Mouse (Mus musculus) CD4-positive, CD25-positive, alpha-beta regulatory T cell, adult 2 months (primary cell): Measurements from ENCODE around the gene Macrod1.
A peak's percentile ranks its signal among the peaks of the same experiment; 100 is the strongest.

Source experiments
- DNase-seq: peaks from one replicate; pipeline ENCODE4 v3.0.0-alpha.2; 2012; ENCODE audit warnings: low read depth, low spot score

The Macrod1 gene

DNA sequence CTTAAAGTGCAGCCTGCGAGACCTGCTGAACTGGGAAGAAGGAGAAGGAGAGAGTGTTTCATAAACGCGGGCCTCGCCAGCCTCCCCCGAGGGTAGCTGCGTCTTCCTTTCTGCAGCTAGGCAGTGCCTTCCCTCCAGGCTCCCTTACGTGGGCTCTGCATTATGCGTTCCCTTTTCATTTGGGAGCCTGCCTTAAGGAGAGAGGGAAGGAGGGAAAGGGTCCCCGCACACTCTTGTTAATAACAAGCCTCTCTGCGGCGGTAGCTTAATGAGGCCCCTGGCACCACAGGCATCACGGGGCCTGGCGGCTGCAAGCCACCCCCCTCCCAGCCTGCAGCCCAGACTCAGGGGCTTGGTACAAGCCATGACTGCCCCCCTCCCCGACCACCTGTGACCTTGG is 57.0 kb downstream of the Macrod1 start:
- DNase-seq: no peak

DNA sequence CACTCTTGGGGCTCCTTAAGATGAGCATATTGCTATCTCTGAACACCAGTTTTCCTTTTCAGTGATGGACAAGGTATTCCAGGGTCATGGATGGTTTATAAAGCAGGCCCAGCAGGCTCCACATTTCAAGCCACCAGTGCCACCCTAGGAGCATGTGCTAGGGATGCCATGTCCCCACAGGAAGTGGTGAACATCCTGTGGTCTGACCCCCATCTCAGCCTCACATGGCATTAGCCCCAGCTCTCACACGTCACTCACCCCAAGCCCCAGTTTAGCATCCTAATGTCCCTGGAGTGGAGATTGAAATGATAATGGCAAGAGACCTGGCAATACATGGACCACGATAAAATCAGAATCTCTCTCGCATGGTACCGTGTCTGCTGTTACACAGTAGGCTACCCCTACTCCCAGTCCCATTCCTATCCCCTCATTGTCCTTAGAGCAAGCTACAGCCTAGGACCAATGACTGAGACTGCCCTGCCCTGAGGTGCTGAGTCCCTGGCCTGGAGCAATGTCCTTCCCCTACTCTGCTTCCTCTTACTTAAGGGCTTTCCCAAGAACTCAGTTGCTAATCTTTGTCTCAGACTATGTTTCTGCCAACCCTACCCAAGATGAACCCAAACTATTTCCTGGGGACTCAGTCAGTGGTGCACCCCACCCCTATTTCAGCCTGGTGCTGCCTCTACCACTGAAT is 59.6 kb downstream of the Macrod1 start:
- DNase-seq: peak; percentile 12

DNA sequence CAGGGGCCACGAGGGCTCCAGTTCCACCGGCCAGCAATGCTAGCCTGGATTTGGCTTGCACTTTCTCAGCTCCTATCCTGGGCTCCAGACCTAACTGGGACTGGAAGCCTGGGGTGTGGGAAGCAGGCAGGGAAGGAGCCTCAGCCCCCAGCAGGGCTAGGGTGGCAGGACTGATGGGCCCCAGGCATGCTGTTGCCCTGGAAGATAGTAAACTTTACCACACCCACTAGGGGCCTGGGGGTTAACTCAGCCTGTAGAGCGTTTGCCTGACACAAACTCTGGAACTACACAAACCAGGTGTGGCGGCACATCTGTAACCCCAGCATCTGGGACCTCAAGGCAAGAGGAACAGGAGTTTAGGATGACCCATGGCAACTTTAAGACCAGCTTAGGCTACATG is 60.5 kb downstream of the Macrod1 start:
- peak; percentile 6 for DNase-seq

DNA sequence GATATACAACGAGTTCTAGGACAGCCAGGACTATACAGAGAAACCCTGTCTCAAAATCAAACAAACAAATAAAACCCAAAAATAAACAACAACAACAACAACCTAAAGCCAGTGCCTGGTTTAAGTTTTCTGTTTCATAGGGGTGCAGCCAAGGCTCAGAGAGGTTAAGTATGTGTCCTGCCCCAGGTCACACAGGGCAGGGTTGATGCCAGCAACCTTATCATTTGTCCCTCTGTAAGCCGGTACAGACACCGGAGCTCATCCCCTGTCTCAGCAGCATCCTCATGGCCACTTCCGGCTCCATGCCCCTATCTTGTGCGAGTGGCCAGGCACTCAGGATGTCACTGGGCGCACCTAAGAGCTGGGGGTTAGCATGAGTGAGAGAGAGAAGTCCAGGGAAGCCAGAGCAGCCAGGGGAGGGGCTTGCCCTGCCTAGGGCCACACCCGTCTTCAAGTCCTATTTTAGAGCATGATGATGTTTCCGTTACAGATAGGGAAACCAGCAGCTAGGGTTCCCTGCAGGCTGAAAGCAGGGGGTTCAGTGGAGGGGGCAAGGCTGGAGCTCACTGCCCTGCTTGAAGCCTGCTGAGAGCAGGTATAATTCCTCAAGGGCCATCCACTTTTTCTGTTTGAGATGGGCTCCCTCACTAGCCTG is 61.2 kb downstream of the Macrod1 start:
- DNase-seq: peak; percentile 18

DNA sequence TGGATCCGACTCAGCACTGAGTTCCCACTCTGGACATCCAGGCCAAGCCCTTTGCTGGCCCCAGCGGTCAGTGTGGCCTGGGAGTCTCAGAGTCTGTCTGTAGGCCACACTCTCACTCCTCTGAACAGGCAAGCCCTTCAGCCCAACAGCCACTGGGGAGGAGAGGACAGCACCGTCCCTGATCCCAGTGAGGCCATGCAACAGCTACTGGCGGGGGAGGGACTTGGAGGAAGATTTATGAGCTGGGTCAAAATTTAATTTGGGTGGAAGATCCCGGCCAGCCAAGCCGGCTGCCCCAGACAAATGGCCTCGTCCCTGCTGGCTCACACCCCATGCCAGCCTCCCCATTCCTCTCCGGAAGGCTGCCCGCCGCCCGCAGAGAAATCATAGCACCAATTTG is 64.6 kb downstream of the Macrod1 start:
- no peak for DNase-seq

DNA sequence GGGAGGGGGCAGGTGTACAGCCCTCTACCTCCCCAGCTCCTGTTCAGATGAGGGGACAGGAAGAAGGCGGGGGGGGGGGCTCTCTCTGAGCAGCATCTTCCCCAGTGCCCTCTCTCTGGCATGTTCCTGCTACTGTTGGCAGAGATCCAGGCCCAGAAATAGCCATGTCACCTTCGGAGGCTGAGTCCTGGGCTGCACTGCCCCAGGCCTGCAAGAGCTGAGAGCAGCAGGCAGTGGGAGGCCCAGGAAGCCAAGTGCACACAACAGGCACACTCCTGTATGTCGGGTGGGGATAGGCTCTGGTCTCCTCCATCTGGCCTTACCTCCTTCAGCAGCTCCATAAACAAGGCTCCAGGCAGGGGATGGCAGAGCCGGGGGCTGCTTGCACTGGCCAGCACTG is 65.7 kb downstream of the Macrod1 start:
- DNase-seq: no peak

DNA sequence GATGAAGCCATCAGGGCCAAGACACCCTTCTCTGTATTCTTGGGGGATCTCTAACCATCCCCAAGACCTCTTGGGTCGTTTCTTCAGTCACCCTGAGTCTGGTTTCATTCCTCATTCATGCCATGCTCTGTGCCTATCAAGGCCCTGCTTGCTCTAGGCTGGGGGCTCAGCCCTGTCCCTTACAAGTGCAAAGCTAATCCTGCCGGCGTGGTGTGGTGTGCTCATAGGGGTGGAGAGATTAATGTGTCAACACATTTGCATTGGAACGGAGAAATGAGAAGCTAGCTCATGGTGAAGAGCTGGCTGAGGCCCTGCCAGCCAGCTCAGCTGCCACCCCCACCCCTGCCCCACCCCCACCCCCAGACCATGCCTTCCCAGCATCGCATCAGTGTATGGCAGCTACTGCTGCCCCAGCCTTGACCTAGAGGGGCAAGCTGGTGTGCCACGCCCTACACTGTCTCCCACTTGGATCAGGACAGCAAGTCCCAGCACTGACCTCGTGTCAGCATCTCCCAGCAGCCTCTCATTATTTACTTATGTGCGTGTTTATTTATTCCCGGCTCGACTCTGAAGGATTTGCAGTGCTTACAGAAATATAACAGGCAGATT is 66.2 kb downstream of the Macrod1 start:
- no peak for DNase-seq

DNA sequence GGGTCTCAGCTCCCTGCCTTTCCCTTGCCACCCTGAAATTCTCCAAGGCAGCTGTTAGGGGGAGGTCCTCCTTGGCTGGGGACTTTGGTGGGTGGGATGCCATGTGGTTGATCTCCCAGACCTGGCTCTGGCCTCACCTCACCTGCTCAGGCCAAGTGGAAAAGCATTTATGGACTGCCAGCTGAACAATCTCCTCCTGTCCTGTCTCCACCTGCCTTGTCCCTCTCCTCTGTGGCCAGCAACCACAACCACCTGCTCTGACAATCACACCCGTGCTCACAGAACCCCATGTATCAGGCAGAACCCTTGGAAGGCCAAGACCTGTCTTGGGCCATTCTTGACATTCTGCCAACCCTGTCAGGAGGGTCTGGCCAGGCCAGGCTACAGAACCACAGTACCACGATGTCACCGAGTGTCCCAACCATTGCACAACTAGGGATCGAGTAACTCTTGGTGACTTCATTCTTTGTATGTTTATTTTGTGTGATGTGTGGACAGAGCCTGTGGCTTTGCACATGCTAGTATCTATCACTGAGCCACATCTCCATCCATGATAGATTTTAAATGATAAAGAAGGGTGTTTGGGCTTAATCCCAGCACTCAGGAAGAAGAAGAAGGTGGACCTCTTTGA is 69.0 kb downstream of the Macrod1 start:
- no peak for DNase-seq

DNA sequence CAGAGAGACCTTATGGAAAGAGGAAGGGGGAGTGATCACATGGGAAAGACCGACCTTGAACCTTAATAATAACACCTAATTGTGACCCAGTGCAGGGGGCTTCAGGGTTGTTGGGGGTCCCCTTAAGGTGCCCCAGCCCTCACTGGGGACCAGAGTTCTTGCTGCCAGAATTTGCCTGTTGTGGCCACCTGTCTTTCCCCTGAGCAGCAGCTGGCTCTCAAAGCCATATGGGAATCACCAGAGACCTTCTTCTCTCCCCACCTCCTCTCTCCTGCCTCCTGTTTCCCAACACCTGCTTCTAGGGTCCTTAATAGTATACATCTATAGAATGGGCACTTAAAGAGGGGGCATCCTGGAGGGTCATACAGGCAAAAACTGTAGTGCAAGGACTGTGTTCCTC is 69.6 kb downstream of the Macrod1 start:
- DNase-seq: no peak

DNA sequence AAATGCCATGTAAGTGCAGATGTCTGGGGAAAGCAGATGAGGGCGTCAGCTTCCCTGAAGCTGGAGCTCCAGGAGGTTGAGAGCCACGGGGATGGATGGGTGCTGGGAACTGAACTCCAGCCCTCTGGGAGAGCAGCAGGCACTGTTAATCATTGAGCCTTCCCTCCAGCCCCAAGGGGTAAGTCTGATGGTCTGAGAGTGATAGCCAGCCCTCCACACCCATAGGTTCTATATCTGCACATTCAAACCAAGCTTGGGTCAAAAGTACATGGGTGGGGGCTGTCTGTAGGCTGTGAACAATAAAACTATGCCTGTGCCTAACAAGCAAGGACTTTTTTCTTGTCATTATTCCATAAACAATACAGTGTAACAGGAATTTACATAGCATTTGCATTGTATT is 70.3 kb downstream of the Macrod1 start:
- no peak for DNase-seq

DNA sequence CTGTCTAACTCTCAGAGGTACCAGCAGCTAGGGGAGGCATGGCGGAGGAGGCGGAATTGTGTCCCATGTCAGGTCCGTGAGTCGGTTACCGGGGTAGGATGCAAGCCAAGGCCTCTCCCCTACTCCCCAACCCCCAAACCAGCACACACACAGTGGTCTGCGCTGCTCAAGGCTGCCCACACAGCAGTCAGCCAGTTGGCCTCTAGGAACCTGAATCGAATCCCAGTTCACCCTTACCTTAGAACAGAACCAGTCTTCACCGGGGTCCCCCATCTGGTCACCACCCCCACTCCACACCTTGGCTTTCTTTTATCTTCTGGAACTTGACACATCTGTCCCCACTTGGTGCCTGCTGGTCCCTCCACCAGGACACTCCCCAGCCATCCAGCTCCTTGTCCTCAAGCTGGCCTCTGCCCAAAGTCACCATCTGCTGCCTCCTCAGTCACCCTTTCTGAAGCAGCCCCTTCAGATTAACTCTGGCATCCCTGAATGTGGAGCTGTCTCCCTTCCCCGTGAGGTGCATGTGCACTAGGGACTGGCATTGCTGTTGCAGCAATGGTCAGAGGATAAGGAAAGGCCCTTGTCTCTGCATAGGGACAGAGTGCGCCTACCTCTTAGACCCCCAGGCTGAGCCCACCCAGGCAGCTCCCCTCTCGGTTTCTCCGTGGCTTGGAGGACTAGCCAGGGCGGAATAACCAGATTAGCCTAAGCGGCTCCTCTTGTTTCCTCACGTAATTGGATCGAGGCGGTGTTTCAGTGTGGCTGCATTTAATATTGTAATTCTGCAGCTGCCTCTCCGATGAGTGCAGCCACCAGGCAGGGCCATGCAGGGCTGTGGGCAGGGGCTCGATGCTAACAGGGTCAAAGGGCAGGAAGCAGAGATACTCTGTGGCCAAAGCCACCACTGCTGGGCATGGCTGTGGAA is 72.2 kb downstream of the Macrod1 start:
- no peak for DNase-seq

DNA sequence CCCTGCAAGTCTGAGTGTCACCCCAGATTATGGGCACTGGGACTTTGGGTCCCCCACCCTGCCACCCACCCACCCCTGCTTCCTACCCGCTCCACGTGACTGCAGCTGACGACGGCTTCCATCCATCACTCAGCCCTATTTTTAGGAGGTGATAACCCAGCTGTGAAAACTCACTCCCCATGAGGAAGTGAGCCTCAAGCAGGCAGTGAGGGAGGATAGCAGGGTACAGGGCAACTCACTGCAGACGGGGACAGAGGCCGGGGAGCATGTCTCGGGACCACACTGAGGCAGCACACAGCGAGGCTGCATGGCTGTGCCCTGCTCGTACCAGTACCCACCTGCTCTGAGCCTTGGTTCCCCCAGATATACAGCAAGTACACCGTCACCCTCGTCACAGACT is 73.7 kb downstream of the Macrod1 start:
- DNase-seq: no peak

DNA sequence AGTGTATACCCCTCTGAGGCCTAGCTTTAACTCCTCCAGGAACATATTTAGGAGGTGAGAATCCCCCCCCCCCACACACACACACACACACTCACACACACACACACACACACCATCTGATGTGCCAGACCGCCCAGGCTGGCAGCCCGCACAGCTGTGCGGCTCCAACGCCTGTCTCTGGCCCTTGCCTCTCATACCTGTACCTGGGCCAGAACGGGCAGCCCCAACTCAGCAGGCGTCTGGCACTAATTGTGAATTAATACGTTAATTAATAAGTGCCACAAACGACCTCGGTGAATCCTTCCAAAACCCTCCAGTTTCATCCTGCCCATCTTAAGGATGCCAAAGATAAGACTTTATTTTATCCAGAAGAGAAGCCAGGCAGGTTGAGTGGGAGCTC is 76.8 kb downstream of the Macrod1 start:
- DNase-seq: no peak

DNA sequence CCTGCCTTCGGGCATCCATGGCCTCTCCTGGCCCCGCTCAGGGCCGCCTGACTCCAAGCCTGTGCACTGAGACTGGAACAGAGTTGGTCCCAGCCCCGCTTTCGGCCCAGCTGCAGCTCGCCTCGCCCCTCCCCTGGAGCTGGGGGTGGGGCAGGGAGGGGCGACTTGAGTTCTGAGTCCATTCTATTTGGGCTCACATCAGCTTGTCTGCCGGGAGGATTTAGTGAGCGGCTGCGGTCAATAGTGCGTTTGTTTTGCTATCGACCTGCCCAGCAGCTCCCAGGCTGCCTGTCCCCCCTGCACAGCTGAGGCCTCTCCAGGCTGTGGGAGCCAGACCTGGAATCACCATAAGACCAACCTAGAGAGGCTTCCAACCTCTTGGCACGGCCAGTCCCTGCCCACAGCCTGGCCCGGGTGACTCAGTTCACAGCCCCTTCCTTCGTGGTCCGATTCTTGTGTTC is 78.1 kb downstream of the Macrod1 start:
- no peak for DNase-seq

DNA sequence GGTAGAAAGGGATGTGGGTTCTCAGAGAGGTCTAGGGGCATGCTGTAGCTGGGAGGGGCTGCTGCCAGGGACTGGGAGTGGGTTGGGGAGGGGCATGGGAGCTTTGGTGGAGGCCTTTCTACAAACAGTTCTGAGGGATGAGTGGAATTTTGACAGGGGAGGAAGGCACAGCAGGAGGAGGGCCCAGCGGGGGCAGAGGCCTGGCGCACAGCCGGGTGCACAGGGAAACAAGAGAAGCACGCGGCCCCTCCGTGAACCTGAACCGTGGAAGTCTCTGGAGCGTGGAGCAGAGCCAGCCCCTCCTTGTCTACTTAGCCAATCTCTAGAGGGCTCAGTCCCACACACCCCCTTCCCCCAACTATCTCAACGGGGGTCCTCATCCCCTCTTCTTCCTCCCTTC is 78.9 kb downstream of the Macrod1 start:
- no peak for DNase-seq

DNA sequence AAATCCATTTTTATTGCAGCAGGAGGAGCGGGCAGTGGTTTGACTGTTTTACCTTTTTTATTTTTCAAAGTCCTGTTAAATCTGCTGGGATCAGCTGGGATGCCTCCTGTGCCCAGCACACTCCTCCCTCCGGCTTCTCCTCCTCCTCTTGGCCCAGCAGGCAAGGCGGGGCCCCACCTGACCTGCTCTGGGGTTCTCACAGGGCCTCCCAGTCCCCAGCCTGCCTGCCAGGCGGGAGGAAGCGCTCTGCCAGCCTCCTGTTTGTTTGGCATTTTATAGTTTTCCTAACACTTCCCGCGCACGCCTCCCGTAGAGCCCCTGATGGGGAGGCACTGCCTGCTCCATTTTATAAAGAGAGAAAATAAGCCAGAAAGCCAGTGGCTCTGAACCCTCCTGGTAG is 79.4 kb downstream of the Macrod1 start:
- DNase-seq: no peak

DNA sequence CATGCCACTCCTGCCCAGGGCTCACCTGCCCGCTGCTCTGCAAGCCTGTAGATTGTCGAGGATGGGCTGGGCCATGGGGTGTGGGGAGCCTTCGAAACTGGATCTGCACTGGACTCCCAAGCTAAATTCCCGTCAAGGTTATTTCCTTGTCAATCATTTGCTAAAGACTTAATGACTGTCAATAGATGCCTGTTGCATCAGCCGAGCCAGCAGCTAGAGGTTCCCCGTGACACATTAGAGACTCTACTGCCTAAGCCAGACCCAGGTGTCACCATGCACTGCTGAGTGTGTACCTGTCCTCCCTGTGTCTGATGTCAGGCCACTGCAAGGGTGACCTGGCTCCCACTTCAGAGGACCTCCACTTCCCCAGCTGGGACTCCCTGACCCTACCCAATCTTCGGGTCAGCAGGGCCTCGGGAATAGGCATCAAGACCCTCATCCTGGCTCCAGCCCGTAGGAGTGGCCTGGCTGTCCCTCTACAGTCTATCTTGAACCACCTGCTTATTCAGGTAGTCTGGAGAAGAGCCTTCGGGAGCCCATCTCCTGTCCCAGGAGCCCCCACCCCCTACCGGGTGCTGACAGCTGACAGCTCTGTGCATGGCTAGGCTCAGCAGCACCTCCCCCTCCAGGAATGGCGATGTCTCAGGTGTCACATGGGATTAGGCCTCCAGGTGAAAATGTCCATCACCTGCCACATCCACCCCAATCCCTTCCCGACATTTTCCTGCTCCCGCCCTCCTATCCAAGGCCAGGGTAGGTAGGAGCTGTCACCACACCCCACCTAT is 80.3 kb downstream of the Macrod1 start:
- DNase-seq: no peak

DNA sequence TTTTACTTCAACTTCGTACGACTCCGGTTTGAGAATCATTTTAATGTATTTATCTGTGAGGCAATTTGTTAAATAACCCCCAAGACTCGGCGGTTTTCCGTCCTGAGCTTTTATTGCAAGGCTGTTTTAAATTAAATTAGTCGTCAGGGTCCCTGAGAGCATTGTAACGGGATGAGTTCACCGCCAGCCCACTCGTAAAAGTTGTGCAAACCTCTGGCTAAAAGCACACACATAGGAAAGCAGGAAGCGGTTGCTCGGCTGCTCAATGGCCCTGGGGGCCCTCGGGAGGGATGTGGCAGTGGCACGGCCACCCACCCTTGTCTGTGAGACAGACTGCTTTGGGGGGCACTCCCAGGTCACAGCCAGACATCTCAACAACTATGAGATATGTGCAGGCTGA is 81.7 kb downstream of the Macrod1 start:
- no peak for DNase-seq

DNA sequence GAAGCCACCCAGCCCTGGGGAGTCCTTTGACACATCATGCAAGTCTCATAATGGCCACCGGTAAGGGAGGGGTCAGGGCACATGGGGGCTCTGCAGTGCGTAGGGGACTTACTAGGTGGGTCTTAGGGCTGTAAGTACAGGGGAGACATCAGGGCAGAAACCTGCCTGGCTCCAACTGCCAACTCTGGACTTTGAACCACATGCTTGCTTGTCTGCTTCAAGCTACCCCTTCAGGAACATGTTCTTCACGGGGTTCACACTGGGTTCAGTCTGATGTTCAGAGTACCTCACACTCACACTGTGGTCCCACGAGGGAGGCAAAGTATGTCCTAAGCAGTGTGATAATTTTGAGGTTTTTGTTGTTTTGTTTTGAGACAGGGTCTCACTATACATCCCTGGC is 82.7 kb downstream of the Macrod1 start:
- no peak for DNase-seq

DNA sequence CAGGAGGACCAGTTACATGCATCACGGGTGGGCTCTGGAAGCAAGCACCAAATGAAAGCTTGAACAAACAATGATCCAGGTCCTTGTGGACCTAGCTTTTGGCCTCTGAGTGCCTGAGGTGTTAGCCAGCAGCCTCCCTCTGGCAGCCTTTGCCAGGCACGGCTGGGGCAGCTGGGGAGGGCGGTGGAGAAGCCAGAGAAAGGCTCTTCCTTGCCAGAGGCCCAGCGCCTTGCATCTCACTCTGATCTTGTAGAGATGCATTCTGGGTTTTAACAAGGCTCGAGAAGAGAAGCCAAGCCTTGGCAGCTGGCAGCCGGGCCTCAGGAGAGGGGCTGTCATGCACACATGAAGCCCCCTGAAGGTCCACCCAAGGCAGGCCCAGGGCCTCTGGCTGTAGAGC is 83.8 kb downstream of the Macrod1 start:
- no peak for DNase-seq
